Mouse (Mus musculus): ENCODE data around the gene Glrp1. TPM values are rescaled to one million over a fixed set of nuclear protein-coding genes. Genes with fewer than 3 reads are reported as not detected.

Glrp1 gene
- total RNA-seq, 1 experiment, result 0.13 TPM

GRCm38 (mm10) chr1:88462484-88462883, 47.4 kb downstream of the Glrp1 start:
- H3K4me3 ChIP-seq (ENCODE audit: insufficient read depth in 1 of 2, low read depth in 1 of 2, low read length in 2 of 2, poor library complexity in 1 of 2, severe bottlenecking in 1 of 2), result no peak overlapping the region
- no peak overlapping the region for H3K27ac ChIP-seq (ENCODE audit: insufficient read depth, low read depth, low read length, poor library complexity, severe bottlenecking)
- DNase-seq (ENCODE audit: low read depth, low spot score), result no peak
- no peak for TF ChIP-seq CHD2 (IDR thresholded peaks at IDR 0.05; ENCODE audit: low read depth, low read length)
- TF ChIP-seq ZNF384 (IDR thresholded peaks at IDR 0.05; ENCODE audit: low read depth, low read length), result no peak
- no peak for TF ChIP-seq MAFK (IDR thresholded peaks at IDR 0.05; ENCODE audit: insufficient read depth, low read depth, low read length)
- no peak for TF ChIP-seq HCFC1 (IDR thresholded peaks at IDR 0.05; ENCODE audit: borderline replicate concordance, insufficient read depth, low read length)
- TF ChIP-seq ZC3H11A (IDR thresholded peaks at IDR 0.05; ENCODE audit: borderline replicate concordance, low read depth, low read length), result no peak
- H3K9ac ChIP-seq (ENCODE audit: insufficient read depth, low read depth, low read length, poor library complexity, severe bottlenecking), result no peak overlapping the region
- no peaks in the 10 kb centered on the region for H3K36me3 ChIP-seq (ENCODE audit: control insufficient read depth, insufficient read depth, low read length, poor library complexity, severe bottlenecking)
- in situ Hi-C loops (cut with MboI; ENCODE audit: low sequenced_read_pairs in 2 of 2, unreplicated experiment in 2 of 2), result no loop called here
- no peaks in the 10 kb centered on the region for H3K9me3 ChIP-seq (ENCODE audit: control insufficient read depth, insufficient read depth, low read depth, low read length)
- peaks cover 11 to 39% of the 10 kb centered on the region in 2 experiments for H3K4me1 ChIP-seq (ENCODE audit: control insufficient read depth in 2 of 2, insufficient read depth in 2 of 2, low read length in 2 of 2, poor library complexity in 1 of 2)

GRCm38 (mm10) chr1:88461096-88461495, 48.8 kb downstream of the Glrp1 start:
- Histone ChIP-seq H3K27ac (ENCODE audit: insufficient read depth, low read depth, low read length, poor library complexity, severe bottlenecking) (no peak overlapping the region), H3K9ac (ENCODE audit: insufficient read depth, low read depth, low read length, poor library complexity, severe bottlenecking) (no peak overlapping the region), H3K9me3 (ENCODE audit: control insufficient read depth, insufficient read depth, low read depth, low read length) (no peaks in the 10 kb centered on the region), H3K4me1 (ENCODE audit: control insufficient read depth in 2 of 2, insufficient read depth in 2 of 2, low read length in 2 of 2, poor library complexity in 1 of 2) (peaks cover 14 to 35% of the 10 kb centered on the region in 2 experiments), H3K4me3 (ENCODE audit: insufficient read depth in 1 of 2, low read depth in 1 of 2, low read length in 2 of 2, poor library complexity in 1 of 2, severe bottlenecking in 1 of 2) (no peak overlapping the region), H3K36me3 (ENCODE audit: control insufficient read depth, insufficient read depth, low read length, poor library complexity, severe bottlenecking) (no peaks in the 10 kb centered on the region)
- in situ Hi-C loops (cut with MboI; ENCODE audit: low sequenced_read_pairs in 2 of 2, unreplicated experiment in 2 of 2), result no loop called here
- TF ChIP-seq ZNF384 (IDR thresholded peaks at IDR 0.05; ENCODE audit: low read depth, low read length) (no peak), CHD2 (IDR thresholded peaks at IDR 0.05; ENCODE audit: low read depth, low read length) (no peak), HCFC1 (IDR thresholded peaks at IDR 0.05; ENCODE audit: borderline replicate concordance, insufficient read depth, low read length) (no peak)
- no peak for DNase-seq (ENCODE audit: low read depth, low spot score)

GRCm38 (mm10) chr1:88459655-88460054, 50.2 kb downstream of the Glrp1 start:
- H3K36me3 ChIP-seq (ENCODE audit: control insufficient read depth, insufficient read depth, low read length, poor library complexity, severe bottlenecking), result no peaks in the 10 kb centered on the region
- peak overlapping the region in 1 of 2 experiments; percentile 39; a peak in 3 of 4 replicates for H3K4me3 ChIP-seq (ENCODE audit: insufficient read depth in 1 of 2, low read depth in 1 of 2, low read length in 2 of 2, poor library complexity in 1 of 2, severe bottlenecking in 1 of 2)
- H3K27ac ChIP-seq (ENCODE audit: insufficient read depth, low read depth, low read length, poor library complexity, severe bottlenecking), result no peak overlapping the region
- no peak for DNase-seq (ENCODE audit: low read depth, low spot score)
- H3K9me3 ChIP-seq (ENCODE audit: control insufficient read depth, insufficient read depth, low read depth, low read length), result no peaks in the 10 kb centered on the region
- no peak for TF ChIP-seq HCFC1 (IDR thresholded peaks at IDR 0.05; ENCODE audit: borderline replicate concordance, insufficient read depth, low read length)
- TF ChIP-seq MAFK (IDR thresholded peaks at IDR 0.05; ENCODE audit: insufficient read depth, low read depth, low read length), result no peak
- no peak for TF ChIP-seq ZC3H11A (IDR thresholded peaks at IDR 0.05; ENCODE audit: borderline replicate concordance, low read depth, low read length)
- TF ChIP-seq CHD2 (IDR thresholded peaks at IDR 0.05; ENCODE audit: low read depth, low read length), result no peak
- no peak for TF ChIP-seq ZNF384 (IDR thresholded peaks at IDR 0.05; ENCODE audit: low read depth, low read length)
- peaks cover 15 to 34% of the 10 kb centered on the region in 2 experiments for H3K4me1 ChIP-seq (ENCODE audit: control insufficient read depth in 2 of 2, insufficient read depth in 2 of 2, low read length in 2 of 2, poor library complexity in 1 of 2)
- in situ Hi-C loops (cut with MboI; ENCODE audit: low sequenced_read_pairs in 2 of 2, unreplicated experiment in 2 of 2), result no loop called here
- H3K9ac ChIP-seq (ENCODE audit: insufficient read depth, low read depth, low read length, poor library complexity, severe bottlenecking), result no peak overlapping the region

DNA sequence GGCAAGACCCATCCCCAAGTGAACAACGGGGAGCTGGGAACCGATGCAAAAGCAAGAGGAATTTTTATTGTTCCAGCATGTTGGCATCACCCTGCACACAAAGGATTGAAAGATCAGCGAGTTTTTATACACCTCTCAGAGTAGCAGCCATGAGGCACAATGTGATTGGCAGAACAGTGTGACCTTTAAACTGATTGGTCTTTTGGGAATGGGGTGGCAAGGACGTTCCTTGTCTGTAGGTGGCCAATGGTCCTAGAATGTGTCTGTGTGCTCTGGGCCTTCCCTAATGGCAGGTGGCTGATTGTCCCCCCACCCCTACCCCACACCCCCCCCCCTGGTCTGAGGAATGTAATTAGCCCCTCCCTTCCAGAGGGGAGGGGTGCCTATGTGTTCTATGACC, 50.7 kb downstream of the Glrp1 start:
- H3K4me1 ChIP-seq (ENCODE audit: control insufficient read depth in 2 of 2, insufficient read depth in 2 of 2, low read length in 2 of 2, poor library complexity in 1 of 2), result peaks cover 13 to 30% of the 10 kb centered on the region in 2 experiments
- no peaks in the 10 kb centered on the region for H3K9me3 ChIP-seq (ENCODE audit: control insufficient read depth, insufficient read depth, low read depth, low read length)
- H3K36me3 ChIP-seq (ENCODE audit: control insufficient read depth, insufficient read depth, low read length, poor library complexity, severe bottlenecking), result no peaks in the 10 kb centered on the region
- H3K4me3 ChIP-seq (ENCODE audit: insufficient read depth in 1 of 2, low read depth in 1 of 2, low read length in 2 of 2, poor library complexity in 1 of 2, severe bottlenecking in 1 of 2), result no peak overlapping the region; a peak in 1 of 4 replicates
- TF ChIP-seq MAFK (IDR thresholded peaks at IDR 0.05; ENCODE audit: insufficient read depth, low read depth, low read length) (no peak), ZC3H11A (IDR thresholded peaks at IDR 0.05; ENCODE audit: borderline replicate concordance, low read depth, low read length) (no peak), CHD2 (IDR thresholded peaks at IDR 0.05; ENCODE audit: low read depth, low read length) (no peak), HCFC1 (IDR thresholded peaks at IDR 0.05; ENCODE audit: borderline replicate concordance, insufficient read depth, low read length) (no peak), ZNF384 (IDR thresholded peaks at IDR 0.05; ENCODE audit: low read depth, low read length) (no peak)
- no peak overlapping the region for H3K9ac ChIP-seq (ENCODE audit: insufficient read depth, low read depth, low read length, poor library complexity, severe bottlenecking)
- DNase-seq (ENCODE audit: low read depth, low spot score), result no peak
- in situ Hi-C loops (cut with MboI; ENCODE audit: low sequenced_read_pairs in 2 of 2, unreplicated experiment in 2 of 2), result no loop called here
- H3K27ac ChIP-seq (ENCODE audit: insufficient read depth, low read depth, low read length, poor library complexity, severe bottlenecking), result no peak overlapping the region
